Mouse (Mus musculus): ENCODE measurements around the gene Dctpp1.

DNA sequence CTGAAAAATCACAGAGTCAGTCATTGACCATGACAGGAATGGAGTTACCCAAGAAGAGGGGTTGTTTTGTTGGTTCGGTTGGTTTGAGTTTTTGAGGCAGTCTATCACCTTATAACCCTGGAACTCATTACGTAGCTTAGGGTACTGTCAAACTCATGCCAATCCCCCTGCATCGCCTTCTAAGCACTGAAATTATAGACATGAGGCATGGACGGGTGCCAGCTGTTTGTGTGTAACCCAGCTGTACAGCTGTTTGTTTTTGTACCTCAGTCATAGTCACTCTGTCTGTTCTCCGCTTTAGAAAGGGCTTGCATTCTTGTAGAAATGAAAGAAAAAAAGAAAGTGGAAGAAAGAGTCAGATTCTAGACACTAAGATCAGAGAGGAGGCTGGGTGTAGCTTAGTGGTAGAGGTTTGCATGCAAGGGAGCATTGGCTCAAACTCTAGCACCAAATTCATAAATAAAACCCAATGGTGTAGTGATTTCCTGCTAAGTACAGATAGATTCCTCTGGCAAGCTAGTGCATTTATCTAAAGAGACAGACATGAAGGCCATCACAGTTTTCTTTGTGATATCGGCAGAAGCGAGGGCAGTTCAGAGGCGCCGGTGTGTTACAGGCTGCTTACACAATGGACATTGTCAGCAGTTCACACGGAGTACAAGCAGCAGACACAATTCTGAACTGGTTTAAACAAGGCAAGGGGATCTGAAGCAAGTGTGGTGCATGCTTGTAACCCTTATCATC, 1.9 kb upstream of the Dctpp1 start:
- no peak for TF ChIP-seq CTCF (conservative IDR thresholded peaks at IDR 0.05; ENCODE audit: insufficient read depth, insufficient read length, low read depth, low read length)
- no peak for TF ChIP-seq POLR2A (IDR thresholded peaks at IDR 0.05; ENCODE audit: low read depth, low read length)

Measured in kidney, adult 2 months (tissue).